Mouse (Mus musculus): ENCODE data around the gene Xirp2.
A peak's percentile ranks its signal among the peaks of the same experiment; 100 is the strongest.
"Not testable (repeated sequence)": the region's sequence is repeated elsewhere in the genome, so short reads cannot be mapped to it uniquely, and the experiment has no call there.

Xirp2 gene

GRCm38 (mm10) chr2:67445780-67446179 is at the start of gene Xirp2:
Gene Xirp2, plus strand, starts transcription at chr2:67446002.
- no peak for DNase-seq

- not testable (repeated sequence) for DNase-seq
Measured at GRCm38 (mm10) chr2:67413425-67413824, 32.4 kb upstream of the Xirp2 start, which contains the start of gene Gm21830. Gene Gm21830, plus strand, starts transcription at chr2:67413725.

GRCm38 (mm10) chr2:67420853-67421252 is 24.9 kb upstream of the Xirp2 start:
- no peak for DNase-seq

GRCm38 (mm10) chr2:67422799-67423198 is 23.0 kb upstream of the Xirp2 start:
- DNase-seq, result no peak

GRCm38 (mm10) chr2:67433081-67433480 is 12.7 kb upstream of the Xirp2 start, which contains the start of gene Gm26727:
Gene Gm26727, minus strand, starts transcription at chr2:67433181.
- DNase-seq, result no peak

GRCm38 (mm10) chr2:67438309-67438708 is 7.5 kb upstream of the Xirp2 start:
- DNase-seq, result peak; percentile 3

GRCm38 (mm10) chr2:67446772-67447171 is 970 bp downstream of the Xirp2 start:
- DNase-seq, result no peak

GRCm38 (mm10) chr2:67447206-67447605 is 1.4 kb downstream of the Xirp2 start:
- no peak for DNase-seq

- DNase-seq, result no peak
Measured at GRCm38 (mm10) chr2:67460857-67461256, 15.1 kb downstream of the Xirp2 start.

GRCm38 (mm10) chr2:67467036-67467435 is 21.2 kb downstream of the Xirp2 start:
- DNase-seq, result no peak

GRCm38 (mm10) chr2:67470030-67470429 is 24.2 kb downstream of the Xirp2 start:
- not testable (repeated sequence) for DNase-seq

GRCm38 (mm10) chr2:67477753-67478152 is 32.0 kb downstream of the Xirp2 start:
- DNase-seq, result peak; percentile 49

GRCm38 (mm10) chr2:67481051-67481450 is 35.2 kb downstream of the Xirp2 start:
- DNase-seq, result no peak

- DNase-seq, result no peak
Measured at GRCm38 (mm10) chr2:67486721-67487120, 40.9 kb downstream of the Xirp2 start.

- no peak for DNase-seq
Measured at GRCm38 (mm10) chr2:67487162-67487561, 41.4 kb downstream of the Xirp2 start.

- DNase-seq, result no peak
Measured at GRCm38 (mm10) chr2:67488465-67489127, 42.8 kb downstream of the Xirp2 start.

GRCm38 (mm10) chr2:67489128-67489492 is 43.3 kb downstream of the Xirp2 start:
- no peak for DNase-seq

- DNase-seq, result no peak
Measured at GRCm38 (mm10) chr2:67505457-67505856, 59.7 kb downstream of the Xirp2 start.

GRCm38 (mm10) chr2:67516405-67516804 is 70.6 kb downstream of the Xirp2 start:
- no peak for DNase-seq

- DNase-seq, result no peak
Measured at GRCm38 (mm10) chr2:67535347-67535746, 89.5 kb downstream of the Xirp2 start.

- DNase-seq, result no peak
Measured at GRCm38 (mm10) chr2:67539426-67539825, 93.6 kb downstream of the Xirp2 start.

- no peak for DNase-seq
Measured at GRCm38 (mm10) chr2:67541957-67542696, 96.3 kb downstream of the Xirp2 start.

GRCm38 (mm10) chr2:67544426-67544825 is 98.6 kb downstream of the Xirp2 start:
- DNase-seq, result no peak

- peak; percentile 19 for DNase-seq
Measured at GRCm38 (mm10) chr2:67564851-67565479, 119.2 kb downstream of the Xirp2 start.
